8 mouse cellular contexts compared by ENCODE assay signal in the genomic region with DNA sequence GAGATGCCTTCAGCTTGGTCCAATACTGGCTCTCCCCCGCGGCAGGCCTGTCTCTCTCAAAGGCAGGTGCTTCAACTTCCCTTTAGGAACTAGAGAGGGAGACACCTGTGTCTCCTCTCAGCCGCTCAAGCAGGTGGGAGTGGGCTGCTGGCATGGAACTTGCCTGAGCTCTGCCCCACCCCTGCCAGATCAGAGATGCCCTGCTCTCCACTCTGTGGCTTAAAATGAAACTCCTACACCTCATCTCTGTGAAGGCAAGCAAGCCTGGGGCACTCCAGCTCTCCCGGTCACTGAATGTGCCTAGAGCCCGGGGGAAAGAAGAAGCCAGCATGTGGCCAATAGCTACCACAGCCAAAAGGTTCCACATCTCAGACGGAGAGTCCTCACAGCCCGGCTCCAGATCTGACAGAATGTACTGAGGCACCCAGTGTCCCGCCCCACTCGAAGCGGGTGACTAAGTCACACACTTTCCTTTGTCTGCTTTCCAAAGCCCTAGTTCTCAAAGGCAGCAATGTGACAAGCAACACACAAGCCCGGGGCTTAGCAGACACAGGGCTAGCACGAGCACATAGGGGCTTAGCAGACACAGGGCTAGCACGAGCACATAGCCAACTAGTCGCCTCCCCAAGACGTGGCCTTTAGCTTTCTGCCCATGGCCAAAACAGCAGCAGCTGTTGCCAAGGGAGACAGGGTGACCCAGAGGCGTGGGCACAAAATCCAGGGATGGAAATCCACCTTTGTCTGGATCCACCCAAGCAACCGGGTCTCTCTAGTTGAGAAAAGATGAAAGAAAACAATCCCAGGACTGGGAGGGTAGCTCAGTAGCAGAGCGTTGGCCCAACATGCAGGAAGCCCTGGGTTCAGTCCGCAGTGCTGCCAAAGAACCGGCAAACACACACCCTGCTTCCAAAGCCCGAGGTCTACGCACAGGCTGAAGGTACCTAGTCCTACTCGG. TPM values are rescaled to one million over a fixed set of nuclear protein-coding genes. Genes with fewer than 3 reads are reported as not detected.
A peak's percentile ranks its signal among the peaks of the same experiment; 100 is the strongest.
DNase-seq lines count a peak whose midpoint lies in the region; ATAC-seq lines count a peak whose summit lies in the region.

No protein-coding gene starts in this region.

- peak overlapping the region; percentile 96 for H3K27ac ChIP-seq in heart, embryonic 13.5 days (replicated peaks)
- no peak overlapping the region for H3K27ac ChIP-seq in liver, embryonic 12.5 days

- H3K27me3 ChIP-seq in megakaryocyte, embryonic 14.5 days (replicated peaks) = no peaks in the 10 kb centered on the region
- H3K27me3 ChIP-seq in heart, embryonic 13.5 days (replicated peaks) = no peaks in the 10 kb centered on the region
- no peaks in the 10 kb centered on the region for H3K27me3 ChIP-seq in liver, embryonic 12.5 days (replicated peaks)

- peaks cover 43% of the 10 kb centered on the region for H3K36me3 ChIP-seq in megakaryocyte, embryonic 14.5 days (replicated peaks; ENCODE audit: low read length)
- H3K36me3 ChIP-seq in heart, embryonic 13.5 days = no peaks in the 10 kb centered on the region
- no peaks in the 10 kb centered on the region for H3K36me3 ChIP-seq in liver, embryonic 12.5 days

- no peak for ATAC-seq in megakaryocyte, adult 5-6 weeks (ENCODE audit: poor library complexity, severe bottlenecking)
- no peak for ATAC-seq in heart, embryonic 13.5 days (ENCODE audit: extremely low read depth, insufficient number of reproducible peaks, low FRiP score, low TSS enrichment)
- ATAC-seq in liver, embryonic 12.5 days = no peak
- ATAC-seq in monocyte, adult 5-6 weeks (replicated peaks; ENCODE audit: insufficient number of reproducible peaks, low FRiP score, low TSS enrichment, poor library complexity, severe bottlenecking) = no peak

- H3K4me1 ChIP-seq in megakaryocyte, embryonic 14.5 days = peaks cover 77% of the 10 kb centered on the region
- peaks cover 80% of the 10 kb centered on the region for H3K4me1 ChIP-seq in heart, embryonic 13.5 days
- peaks cover 78% of the 10 kb centered on the region for H3K4me1 ChIP-seq in liver, embryonic 12.5 days

- H3K4me2 ChIP-seq in heart, embryonic 13.5 days = peak overlapping the region; percentile 94
- H3K4me2 ChIP-seq in liver, embryonic 12.5 days = peak overlapping the region; percentile 98

- DNase-seq in adrenal gland, adult (ENCODE audit: inconsistent age in 2 of 2, low spot score in 1 of 2) = peak; percentile 60 to 85
- DNase-seq in adrenal gland, adult 18-20 months (ENCODE audit: low spot score in 2 of 2) = no peak
- DNase-seq in neural tube, embryonic 10.5 days (ENCODE audit: extremely low spot score, low spot score) = peak; percentile 33

- WGBS in heart, embryonic 13.5 days = 42% methylated on average over 23 of the region's 23 CpGs
- 66% methylated on average over 23 of the region's 23 CpGs for WGBS in liver, embryonic 12.5 days (ENCODE audit: insufficient replicate concordance)

- peak overlapping the region; percentile 98 for H3K9ac ChIP-seq in heart, embryonic 13.5 days
- no peak overlapping the region for H3K9ac ChIP-seq in liver, embryonic 12.5 days

- no peaks in the 10 kb centered on the region for H3K9me3 ChIP-seq in megakaryocyte, embryonic 14.5 days
- H3K9me3 ChIP-seq in heart, embryonic 13.5 days = no peaks in the 10 kb centered on the region
- H3K9me3 ChIP-seq in liver, embryonic 12.5 days (replicated peaks) = no peaks in the 10 kb centered on the region

- H3K4me3 ChIP-seq in megakaryocyte, embryonic 14.5 days (replicated peaks) = peak overlapping the region; percentile 99
- peak overlapping the region; percentile 81 for H3K4me3 ChIP-seq in heart, embryonic 13.5 days
- H3K4me3 ChIP-seq in liver, embryonic 12.5 days = no peak overlapping the region

RNA-seq across cellular contexts. Expression of a gene that starts 3.0 kb away (rescaled TPM):
- 10 to 100 TPM; 24.6 to 25.2 TPM for total RNA-seq in adrenal gland, adult 18-20 months (2021)
- 2.8 and 5.9 TPM in 2 replicates for polyA plus RNA-seq in megakaryocyte, embryonic 14.5 days (2012; ENCODE audit: insufficient read depth, low replicate concordance)
- total RNA-seq in megakaryocyte, adult 5-6 weeks (2015) = 9.1 and 15.0 TPM in 2 replicates
- total RNA-seq in megakaryocyte, adult 5-6 weeks (2017) = 9.7 and 12.7 TPM in 2 replicates
- 11.3 and 11.9 TPM in 2 replicates for polyA plus RNA-seq in heart, embryonic 13.5 days (2015; fragmentation: Nextera tagmentation; extraction: Ambion mirVana)
- polyA plus RNA-seq in liver, embryonic 12.5 days (2016; fragmentation: Nextera tagmentation; extraction: Ambion mirVana) = 5.8 and 7.2 TPM in 2 replicates
- 52.0 to 121 TPM (median 56.1 TPM) in 3 replicates for total RNA-seq in monocyte, adult 5-6 weeks (2017)

Comparison
In these comparisons a context has a peak if more than half of its experiments do, and no peak if none do; other contexts are left out.
1. DNase-seq: peak in adrenal gland, adult (2 of 2) and neural tube, embryonic 10.5 days (single experiment); none in adrenal gland, adult 18-20 months (0 of 2).